Mouse (Mus musculus): ENCODE results near the gene Wdr74. TPM values are rescaled to one million over a fixed set of nuclear protein-coding genes. Genes with fewer than 3 reads are reported as not detected.

Gene Wdr74
- polyA plus RNA-seq, 1 experiment from 2014 or later, result 42.8 TPM

DNA sequence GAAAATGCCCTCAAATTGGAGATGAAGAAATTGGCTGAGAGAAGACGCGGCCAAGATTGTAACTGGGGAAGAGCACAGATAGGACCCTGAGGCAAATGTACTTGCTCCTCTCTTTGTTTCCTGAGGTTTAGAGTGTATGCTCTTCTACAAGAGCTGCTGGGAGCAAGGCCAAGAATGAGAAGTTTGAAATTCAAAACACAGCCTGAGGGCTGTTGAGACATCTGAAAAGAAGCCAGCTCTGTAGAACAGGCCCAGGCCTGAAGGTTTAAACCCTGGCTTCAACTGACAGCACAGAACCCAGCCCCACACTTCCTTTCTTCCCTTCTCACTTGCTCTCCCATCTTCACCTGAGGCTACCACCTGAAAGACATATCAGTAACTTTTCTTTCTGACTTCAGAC, 25.6 kb upstream of the Wdr74 start:
- H3K4me3 ChIP-seq, result no peak overlapping the region
- WGBS, result 63% methylated on average over 2 of the region's 2 CpGs
- H3K36me3 ChIP-seq, result peaks cover 43% of the 10 kb centered on the region
- no peaks in the 10 kb centered on the region for H3K27me3 ChIP-seq
- H3K9me3 ChIP-seq (replicated peaks), result no peaks in the 10 kb centered on the region
- H3K9ac ChIP-seq, result peak overlapping the region; percentile 31; the same call in 1 of the 2 replicates
- H3K4me2 ChIP-seq, result 0 out of 2 replicates have a peak overlapping the region, but pooled peaks have one; percentile 19
- peaks cover 40% of the 10 kb centered on the region for H3K4me1 ChIP-seq (replicated peaks)
- ATAC-seq (replicated peaks; ENCODE audit: insufficient number of reproducible peaks, insufficient read depth, low FRiP score, low read depth), result no peak
- H3K27ac ChIP-seq, result peak overlapping the region; percentile 37

DNA sequence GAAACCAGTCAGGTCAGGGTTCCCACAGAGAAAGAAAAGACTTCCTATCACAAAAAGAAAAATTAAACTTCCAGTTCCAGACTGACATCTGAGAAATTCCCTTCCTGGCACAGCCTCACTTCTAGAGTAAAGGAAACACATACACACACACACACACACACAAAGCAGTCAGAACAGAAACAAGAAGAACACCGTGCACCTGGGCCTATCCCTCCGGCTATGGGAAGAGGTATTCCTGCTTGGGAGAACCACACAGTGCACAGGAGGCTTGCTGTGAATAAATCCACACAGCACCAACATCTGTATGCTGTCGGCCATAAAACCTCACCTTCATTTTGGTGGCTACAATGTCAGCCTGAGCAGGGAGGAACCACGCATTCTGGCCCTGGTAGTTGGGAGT, 24.1 kb upstream of the Wdr74 start:
- Histone ChIP-seq H3K4me2 (peak overlapping the region; percentile 77), H3K36me3 (peaks cover 43% of the 10 kb centered on the region), H3K4me1 (replicated peaks) (peaks cover 40% of the 10 kb centered on the region), H3K9ac (0 out of 2 replicates have a peak overlapping the region, but pooled peaks have one; percentile 79), H3K27me3 (no peaks in the 10 kb centered on the region), H3K27ac (peak overlapping the region; percentile 88; the same call in 1 of the 2 replicates), H3K9me3 (replicated peaks) (no peaks in the 10 kb centered on the region), H3K4me3 (peak overlapping the region; percentile 66)
- ATAC-seq (replicated peaks; ENCODE audit: insufficient number of reproducible peaks, insufficient read depth, low FRiP score, low read depth), result no peak
- 62% methylated on average over 4 of the region's 4 CpGs for WGBS

DNA sequence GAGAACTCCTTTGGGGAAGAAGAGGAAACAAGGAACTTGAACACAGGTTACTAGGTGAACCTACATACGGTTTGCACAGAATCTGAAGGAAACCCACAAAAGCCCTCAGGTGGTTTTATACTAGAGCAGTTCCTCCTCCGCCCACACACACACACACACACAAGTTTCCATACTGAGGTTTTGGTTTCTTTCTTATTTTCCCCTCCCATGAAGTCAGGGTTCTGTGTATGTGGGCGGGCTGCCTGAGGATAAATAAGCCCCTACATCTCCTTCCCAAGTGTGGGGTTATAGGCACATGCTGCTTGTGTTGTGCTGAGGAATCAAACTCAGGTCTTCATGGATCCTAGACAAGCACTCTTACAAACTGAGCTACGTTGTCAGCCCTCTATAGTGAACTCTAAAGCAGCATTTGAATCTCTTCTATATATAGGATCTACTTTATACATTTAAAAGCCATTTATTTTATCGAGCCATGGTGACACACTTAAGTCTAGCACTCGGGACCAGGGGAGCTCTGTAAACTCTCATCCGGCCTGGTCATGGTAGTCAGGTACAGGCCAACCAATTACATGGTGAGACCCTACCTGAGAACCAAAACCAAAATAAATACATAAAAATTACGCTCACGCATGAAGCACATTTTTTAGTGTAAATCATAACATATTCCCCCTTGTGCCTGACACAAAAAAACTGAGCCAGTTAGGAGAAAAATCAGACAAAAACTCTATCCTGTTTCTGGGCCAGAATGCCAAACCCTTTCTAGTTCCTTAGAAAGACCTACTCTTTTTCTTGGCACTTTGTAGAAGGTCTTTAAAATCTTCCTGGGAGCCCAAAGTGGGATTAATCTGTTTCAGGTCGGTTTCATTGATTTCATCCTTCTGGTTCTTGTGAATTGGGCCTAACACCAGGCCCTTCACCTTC, 23.4 kb upstream of the Wdr74 start:
- peaks cover 40% of the 10 kb centered on the region for H3K4me1 ChIP-seq (replicated peaks)
- no peaks in the 10 kb centered on the region for H3K27me3 ChIP-seq
- peak overlapping the region; percentile 88 for H3K27ac ChIP-seq
- H3K4me3 ChIP-seq, result peak overlapping the region; percentile 66
- no peaks in the 10 kb centered on the region for H3K9me3 ChIP-seq (replicated peaks)
- H3K9ac ChIP-seq, result peak overlapping the region; percentile 79
- peak overlapping the region; percentile 77 for H3K4me2 ChIP-seq
- 51% methylated on average over 10 of the region's 10 CpGs for WGBS
- H3K36me3 ChIP-seq, result peaks cover 36% of the 10 kb centered on the region
- no peak for ATAC-seq (replicated peaks; ENCODE audit: insufficient number of reproducible peaks, insufficient read depth, low FRiP score, low read depth)

DNA sequence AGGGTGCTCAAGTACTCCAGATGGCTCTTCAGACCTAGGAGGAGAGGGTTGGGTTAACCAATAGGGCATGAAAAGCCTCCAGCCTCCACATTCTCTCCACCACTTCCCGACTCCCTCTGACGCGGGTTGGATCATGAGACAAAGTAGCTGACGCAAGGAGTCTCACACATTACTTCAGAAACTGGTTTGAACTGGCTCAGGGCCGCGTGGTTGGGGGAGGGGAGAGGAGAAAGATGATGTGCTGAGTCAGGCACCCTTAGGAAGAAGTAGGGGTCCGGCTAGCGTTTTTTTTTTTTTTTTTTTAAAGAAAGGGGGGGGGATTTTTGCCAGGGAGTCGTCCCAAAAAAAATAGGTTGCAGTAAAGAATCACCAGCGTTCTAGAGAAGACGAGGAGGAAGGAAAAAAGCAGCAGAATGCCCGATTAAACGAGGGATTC, 22.7 kb upstream of the Wdr74 start:
- Histone ChIP-seq H3K27me3 (no peaks in the 10 kb centered on the region), H3K4me3 (peak overlapping the region; percentile 66), H3K27ac (peak overlapping the region; percentile 88), H3K4me1 (replicated peaks) (peaks cover 40% of the 10 kb centered on the region), H3K36me3 (peaks cover 30% of the 10 kb centered on the region), H3K9ac (peak overlapping the region; percentile 79), H3K4me2 (peak overlapping the region; percentile 77), H3K9me3 (replicated peaks) (no peaks in the 10 kb centered on the region)
- peak; percentile 48 for ATAC-seq (replicated peaks; ENCODE audit: insufficient number of reproducible peaks, insufficient read depth, low FRiP score, low read depth)
- under 1% methylated on average over 13 of the region's 13 CpGs for WGBS

DNA sequence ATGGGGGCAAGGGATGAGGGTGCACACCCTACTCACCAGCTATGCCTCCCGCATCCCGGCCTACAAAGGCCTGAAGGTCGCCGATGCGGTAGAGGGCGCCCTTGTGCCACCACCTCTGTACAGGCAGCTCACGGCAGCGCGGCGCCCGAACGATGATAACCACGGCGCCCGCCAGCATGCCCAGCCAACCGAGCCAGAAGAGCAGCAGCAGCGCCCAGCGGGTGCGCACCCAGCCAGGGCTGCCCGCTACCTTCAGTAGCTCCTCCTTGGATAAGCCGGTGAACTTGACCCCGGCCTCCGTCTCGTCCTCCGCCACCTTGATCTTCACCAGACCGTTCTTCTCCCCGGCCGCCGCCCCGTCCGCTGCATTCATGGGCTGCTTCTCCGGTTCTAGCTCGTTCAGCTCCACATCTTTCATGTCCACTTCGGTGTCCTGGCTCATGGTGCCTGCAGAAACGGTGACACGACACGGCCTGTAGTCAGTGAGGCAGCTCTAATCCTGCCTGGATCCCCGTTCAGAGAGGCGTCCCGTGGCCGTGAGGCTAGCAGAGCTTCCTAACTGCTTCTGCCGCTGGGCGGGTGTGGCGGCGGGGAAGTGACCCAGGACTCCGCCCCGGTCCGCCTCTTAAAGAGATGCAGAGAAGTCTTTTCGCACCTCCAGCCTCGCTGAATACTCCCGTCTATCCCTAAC, 22.2 kb upstream of the Wdr74 start:
- H3K9me3 ChIP-seq (replicated peaks), result no peaks in the 10 kb centered on the region
- H3K4me3 ChIP-seq, result peak overlapping the region; percentile 66
- H3K4me2 ChIP-seq, result peak overlapping the region; percentile 77
- 0% methylated on average over 51 of the region's 51 CpGs for WGBS
- peaks cover 40% of the 10 kb centered on the region for H3K4me1 ChIP-seq (replicated peaks)
- peak overlapping the region; percentile 88 for H3K27ac ChIP-seq
- peak overlapping the region; percentile 79 for H3K9ac ChIP-seq
- H3K36me3 ChIP-seq, result peaks cover 24% of the 10 kb centered on the region
- peak; percentile 90 for ATAC-seq (replicated peaks; ENCODE audit: insufficient number of reproducible peaks, insufficient read depth, low FRiP score, low read depth)
- H3K27me3 ChIP-seq, result no peaks in the 10 kb centered on the region

DNA sequence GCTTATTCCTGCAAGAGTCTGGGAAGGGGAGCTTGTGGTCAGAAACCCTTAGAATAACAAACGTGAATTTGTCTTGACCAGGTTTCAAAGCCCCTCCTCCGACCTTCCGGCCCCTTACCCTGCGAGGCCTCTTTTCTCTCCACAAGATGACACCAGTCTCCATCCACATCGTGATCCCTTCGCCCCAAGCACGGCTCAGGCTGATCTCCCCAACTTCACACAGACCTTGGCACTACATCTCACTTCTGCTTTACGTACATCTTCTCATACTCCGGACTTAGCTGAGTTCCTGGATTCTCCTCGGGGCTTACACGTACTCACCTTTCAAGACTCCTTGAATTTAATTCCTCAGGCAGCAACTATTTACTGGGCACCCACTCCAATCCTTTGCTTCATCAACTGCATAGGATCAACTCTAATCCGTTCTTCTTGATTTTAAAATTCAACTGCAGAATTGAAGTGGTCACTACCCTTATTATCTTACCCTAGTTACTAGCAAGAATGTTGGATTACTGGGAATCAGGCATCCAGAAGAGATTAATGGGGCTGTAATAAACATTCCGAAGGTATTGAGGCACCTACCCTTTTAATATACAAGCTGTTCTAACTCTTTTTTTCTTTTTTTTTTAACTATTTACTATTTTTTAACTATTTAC, 21.5 kb upstream of the Wdr74 start:
- Histone ChIP-seq H3K9ac (peak overlapping the region; percentile 79), H3K36me3 (peaks cover 18% of the 10 kb centered on the region), H3K4me1 (replicated peaks) (peaks cover 40% of the 10 kb centered on the region), H3K4me2 (peak overlapping the region; percentile 77), H3K9me3 (replicated peaks) (no peaks in the 10 kb centered on the region), H3K27me3 (no peaks in the 10 kb centered on the region), H3K27ac (peak overlapping the region; percentile 88), H3K4me3 (peak overlapping the region; percentile 66)
- peak; percentile 19; the same call in 1 of the 2 replicates for ATAC-seq (replicated peaks; ENCODE audit: insufficient number of reproducible peaks, insufficient read depth, low FRiP score, low read depth)
- WGBS, result 6% methylated on average over 13 of the region's 13 CpGs

DNA sequence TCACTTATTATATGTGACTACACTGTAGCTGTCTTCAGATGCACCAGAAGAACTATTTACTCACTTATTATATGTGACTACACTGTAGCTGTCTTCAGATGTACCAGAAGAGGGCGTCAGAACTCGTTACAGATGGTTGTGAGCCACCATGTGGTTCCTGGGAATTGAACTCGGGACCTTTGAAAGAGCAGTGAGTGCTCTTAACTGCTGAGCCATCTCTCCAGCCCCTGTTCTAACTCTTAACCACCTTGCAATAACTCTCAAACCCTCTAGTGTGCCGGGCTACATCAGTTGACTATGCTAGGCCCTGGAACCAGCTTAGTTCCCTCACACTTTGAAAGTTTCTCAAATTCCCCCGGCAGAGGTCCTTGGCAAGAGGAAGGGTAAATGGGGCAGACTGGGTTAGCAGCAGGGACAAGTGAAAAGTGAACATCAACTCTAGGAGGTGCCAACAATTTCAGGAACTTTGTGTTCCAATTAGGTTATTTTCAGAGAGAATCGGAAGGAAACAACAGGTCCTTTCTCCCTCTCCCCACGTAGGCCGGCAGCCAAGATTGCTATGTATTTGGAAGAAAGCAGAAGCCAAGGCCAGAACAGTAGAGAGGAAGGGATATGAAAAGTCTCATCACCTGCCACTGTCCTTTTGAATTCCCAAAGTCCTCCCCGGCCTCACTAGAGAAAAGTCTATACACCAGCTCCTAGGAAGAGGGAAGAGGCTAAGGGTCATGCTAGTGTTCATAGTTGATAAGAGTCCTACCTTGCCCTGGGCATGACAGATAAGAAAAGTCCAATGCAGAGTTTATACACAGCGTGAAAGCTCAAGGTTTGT, 20.8 kb upstream of the Wdr74 start:
- 68% methylated on average over 10 of the region's 10 CpGs for WGBS
- no peak overlapping the region for H3K4me2 ChIP-seq
- H3K36me3 ChIP-seq, result peaks cover 10% of the 10 kb centered on the region
- H3K4me1 ChIP-seq (replicated peaks), result peaks cover 38% of the 10 kb centered on the region
- H3K4me3 ChIP-seq, result no peak overlapping the region
- no peaks in the 10 kb centered on the region for H3K9me3 ChIP-seq (replicated peaks)
- ATAC-seq (replicated peaks; ENCODE audit: insufficient number of reproducible peaks, insufficient read depth, low FRiP score, low read depth), result no peak
- H3K27ac ChIP-seq, result no peak overlapping the region
- H3K27me3 ChIP-seq, result no peaks in the 10 kb centered on the region
- H3K9ac ChIP-seq, result no peak overlapping the region

DNA sequence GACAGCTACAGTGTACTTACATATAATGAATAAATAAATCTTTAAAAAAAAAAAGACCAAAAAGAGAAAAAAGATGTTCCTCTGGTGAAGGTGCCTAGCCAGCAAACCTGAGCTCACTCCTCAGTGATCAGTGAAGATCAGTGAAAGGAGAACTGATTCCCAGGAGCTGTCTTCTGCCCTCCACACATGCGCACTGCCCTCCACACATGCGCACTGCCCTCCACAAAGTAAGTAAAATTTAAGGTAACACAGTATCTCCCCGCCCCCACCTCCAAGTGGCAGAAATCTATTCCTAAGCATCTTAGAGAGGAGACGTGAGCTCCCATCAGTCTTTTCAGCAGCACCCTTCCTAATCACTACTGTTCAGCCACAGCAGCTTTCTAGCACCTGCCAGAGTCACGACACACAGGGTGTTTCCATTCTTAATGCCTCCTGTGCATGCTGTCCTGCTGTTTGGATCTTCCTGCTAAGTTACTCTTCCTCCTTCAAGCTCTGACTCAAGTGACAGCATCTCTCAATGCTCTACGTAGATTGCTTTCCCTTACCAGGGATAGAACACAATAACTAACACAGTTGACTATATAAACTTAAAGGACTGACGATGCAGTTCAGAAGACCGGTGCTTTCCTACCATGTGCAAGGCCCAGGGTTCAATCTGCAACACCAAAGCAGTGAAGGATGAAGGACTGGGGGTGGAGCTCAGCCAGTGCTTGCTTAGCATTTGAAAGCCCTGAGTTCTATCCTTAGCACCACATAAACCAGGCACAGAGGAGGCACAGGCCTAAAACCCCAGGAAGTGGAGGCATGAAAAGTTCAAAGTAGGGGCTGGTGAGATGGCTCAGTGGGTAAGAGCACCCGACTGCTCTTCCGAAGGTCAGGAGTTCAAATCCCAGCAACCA, 19.5 kb upstream of the Wdr74 start:
- H3K4me1 ChIP-seq (replicated peaks), result peaks cover 25% of the 10 kb centered on the region
- no peaks in the 10 kb centered on the region for H3K9me3 ChIP-seq (replicated peaks)
- no peaks in the 10 kb centered on the region for H3K27me3 ChIP-seq
- H3K4me2 ChIP-seq, result no peak overlapping the region
- H3K9ac ChIP-seq, result no peak overlapping the region
- 77% methylated on average over 10 of the region's 10 CpGs for WGBS
- no peak overlapping the region for H3K4me3 ChIP-seq
- H3K27ac ChIP-seq, result no peak overlapping the region
- peaks cover under 1% of the 10 kb centered on the region; the same call in 1 of the 2 replicates for H3K36me3 ChIP-seq
- ATAC-seq (replicated peaks; ENCODE audit: insufficient number of reproducible peaks, insufficient read depth, low FRiP score, low read depth), result no peak

DNA sequence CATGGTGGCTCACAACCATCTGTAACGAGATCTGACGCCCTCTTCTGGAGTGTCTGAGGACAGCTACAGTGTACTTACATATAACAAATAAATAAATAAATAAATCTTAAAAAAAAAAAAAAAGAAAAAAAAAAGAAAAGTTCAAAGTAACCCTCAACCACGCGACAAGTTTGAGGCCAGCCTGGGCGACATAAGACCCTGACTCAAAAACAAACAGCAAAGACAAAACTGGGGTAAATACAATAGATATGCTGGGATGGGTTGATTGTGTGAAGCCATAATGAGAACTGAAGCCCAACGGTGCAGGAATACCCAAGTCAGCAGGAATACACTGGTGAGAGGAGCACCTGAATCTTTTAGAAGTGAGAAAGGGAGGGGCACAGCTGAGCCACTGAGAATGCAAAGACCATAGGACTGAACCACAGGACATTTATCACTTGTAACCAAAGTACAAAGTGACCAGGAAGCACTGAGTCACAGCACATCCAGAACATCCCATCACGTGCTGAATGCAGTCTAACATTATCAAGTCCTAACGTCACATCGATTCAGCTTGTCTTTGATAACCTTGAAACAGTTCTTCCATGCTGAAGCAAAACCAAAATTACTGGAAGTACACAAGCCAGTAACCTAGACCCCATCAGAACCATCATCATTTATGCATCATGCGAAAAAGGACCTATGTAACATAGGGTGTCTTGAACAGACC, 18.7 kb upstream of the Wdr74 start:
- no peak overlapping the region for H3K27ac ChIP-seq

More for the DNA sequence above, 18.7 kb upstream of the Wdr74 start:
- no peak overlapping the region for H3K4me2 ChIP-seq
- no peaks in the 10 kb centered on the region for H3K36me3 ChIP-seq
- peaks cover 25% of the 10 kb centered on the region for H3K4me1 ChIP-seq (replicated peaks)
- no peak overlapping the region for H3K4me3 ChIP-seq
- no peaks in the 10 kb centered on the region for H3K27me3 ChIP-seq
- no peaks in the 10 kb centered on the region for H3K9me3 ChIP-seq (replicated peaks)
- 72% methylated on average over 9 of the region's 10 CpGs for WGBS
- ATAC-seq (replicated peaks; ENCODE audit: insufficient number of reproducible peaks, insufficient read depth, low FRiP score, low read depth), result no peak
- no peak overlapping the region for H3K9ac ChIP-seq
